Mouse (Mus musculus) brain, adult 2 months (tissue): Measurements from ENCODE around the gene Ica1l.
A peak's percentile ranks its signal among the peaks of the same experiment; 100 is the strongest.

Source experiments
- DNase-seq: peaks from one replicate; pipeline ENCODE4 v3.0.0; 2011; ENCODE audit warnings: low read depth, low spot score

Gene Ica1l

GRCm38 (mm10) chr1:59966171-59966785, 76.7 kb downstream of the Ica1l start:
- DNase-seq: no peak

GRCm38 (mm10) chr1:59959941-59960340, 83.0 kb downstream of the Ica1l start:
- no peak for DNase-seq

- DNase-seq: peak; percentile 76
These were observed 85.8 kb downstream of the Ica1l start for GRCm38 (mm10) chr1:59957206-59957605.

GRCm38 (mm10) chr1:59947509-59947908, 95.5 kb downstream of the Ica1l start:
- DNase-seq: no peak

GRCm38 (mm10) chr1:59945969-59946368, 97.0 kb downstream of the Ica1l start:
- DNase-seq: peak; percentile 35

GRCm38 (mm10) chr1:59943825-59944224, 99.2 kb downstream of the Ica1l start:
- DNase-seq: no peak

- DNase-seq: no peak
These were observed 100.8 kb downstream of the Ica1l start for GRCm38 (mm10) chr1:59942057-59942790.

- no peak for DNase-seq
These were observed 101.9 kb downstream of the Ica1l start for GRCm38 (mm10) chr1:59941063-59941462.

GRCm38 (mm10) chr1:59932991-59933390, 110.0 kb downstream of the Ica1l start:
- DNase-seq: no peak
